Mouse (Mus musculus) left cerebral cortex, adult 8-10 months (tissue): Measurements from ENCODE around the gene Ceacam1. TPM values are rescaled to one million over a fixed set of nuclear protein-coding genes. Genes with fewer than 3 reads are reported as not detected.

Experiments used
- DNase-seq, 2 experiments: peaks; one replicate each; pipeline ENCODE4 v3.0.0; 2022; ENCODE audit warnings: low spot score in 2 of 2
- total RNA-seq, 4 experiments: library from RNA; stranded (reverse); gene quantifications; 2 replicates each; pipeline ENCODE4 v1.2.4; 2022

Gene Ceacam1
- total RNA-seq, 4 experiments from 2014 or later = 2.3 to 3.3 (median 2.8) TPM

DNA sequence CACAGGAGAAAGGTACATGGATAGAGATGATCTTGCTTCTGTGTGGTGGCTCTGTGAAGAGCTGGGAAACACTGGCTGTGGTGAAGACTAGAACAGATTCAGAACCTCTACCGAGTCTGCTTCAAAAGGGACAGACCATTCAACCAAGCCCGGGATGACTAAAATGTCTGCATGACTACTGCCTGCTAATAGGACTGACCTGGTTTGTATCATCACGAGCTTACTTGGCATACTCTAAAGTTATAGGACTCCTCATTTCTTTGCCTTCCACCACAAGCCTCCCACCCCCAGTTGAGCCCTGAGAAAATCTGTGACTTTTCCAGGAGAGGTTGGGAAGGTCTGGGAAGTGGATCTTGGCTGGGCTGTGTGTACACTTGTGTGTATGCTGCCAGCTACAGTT lies 65.5 kb downstream of the Ceacam1 start:
- no peak for DNase-seq

Other genes with a start within 250 kb of the Ceacam1 start
- 100 to 1,000 TPM; 214 to 232 (median 222) TPM for gene Gsk3a, start 239.8 kb downstream of the Ceacam1 start, total RNA-seq
- gene Erf, start 226.8 kb downstream of the Ceacam1 start, total RNA-seq = 10 to 100 TPM; 61.3 to 75.7 (median 69.9) TPM
- 100 to 1,000 TPM; 196 to 238 (median 227) TPM for gene Cic, start 209.9 kb downstream of the Ceacam1 start, total RNA-seq
- gene Pafah1b3, start 179.6 kb downstream of the Ceacam1 start, total RNA-seq = 10 to 100 TPM; 29.5 to 38.7 (median 32.2) TPM
- gene Prr19, start 176.2 kb downstream of the Ceacam1 start, total RNA-seq = not detected
- gene Tmem145, start 171.5 kb downstream of the Ceacam1 start, total RNA-seq = 10 to 100 TPM; 40.7 to 46.5 (median 42.0) TPM
- gene Megf8, start 160.4 kb downstream of the Ceacam1 start, total RNA-seq = 100 to 1,000 TPM in 3 of 4 experiments, 10 to 100 TPM in 1; 99.2 to 109 (median 104) TPM
- gene Cnfn, start 107.9 kb downstream of the Ceacam1 start, total RNA-seq = not detected
- gene Lipe, start 78.9 kb downstream of the Ceacam1 start, total RNA-seq = 10 to 100 TPM in 1 of 4 experiments, 1 to 10 TPM in 3; 8.2 to 10.7 (median 8.8) TPM
- gene Cxcl17, start 64.7 kb downstream of the Ceacam1 start, total RNA-seq = not detected
- gene Ceacam2, start 62.3 kb upstream of the Ceacam1 start, total RNA-seq = under 1 TPM; 0.39 to 0.81 (median 0.64) TPM
- gene Erich4, start 138.3 kb upstream of the Ceacam1 start, total RNA-seq = not detected
- gene Dmac2, start 141.8 kb upstream of the Ceacam1 start, total RNA-seq = 10 to 100 TPM; 53.2 to 58.0 (median 55.7) TPM
- 1 to 10 TPM in 2 of 4 experiments, under 1 TPM in 2; 0.54 to 1.6 (median 0.89) TPM for gene B3gnt8, start 149.1 kb upstream of the Ceacam1 start, total RNA-seq
- gene Bckdha, start 181.4 kb upstream of the Ceacam1 start, total RNA-seq = 10 to 100 TPM; 36.1 to 40.8 (median 39.4) TPM
- 10 to 100 TPM; 21.7 to 27.4 (median 26.7) TPM for gene Exosc5, start 181.6 kb upstream of the Ceacam1 start, total RNA-seq
- gene Tmem91, start 197.6 kb upstream of the Ceacam1 start, total RNA-seq = 10 to 100 TPM; 27.1 to 37.7 (median 34.1) TPM
- 10 to 100 TPM; 25.3 to 29.6 (median 28.6) TPM for gene B9d2, start 203.2 kb upstream of the Ceacam1 start, total RNA-seq
- gene Tgfb1, start 209.4 kb upstream of the Ceacam1 start, total RNA-seq = 10 to 100 TPM in 2 of 4 experiments, 1 to 10 TPM in 2; 6.1 to 19.9 (median 11.1) TPM
- 10 to 100 TPM; 57.8 to 60.7 (median 58.4) TPM for gene Ccdc97, start 241.5 kb upstream of the Ceacam1 start, total RNA-seq